Mouse (Mus musculus) hindbrain, embryonic 11.5 days (tissue): ENCODE measurements around the gene Lipe. TPM values are rescaled to one million over a fixed set of nuclear protein-coding genes. Genes with fewer than 3 reads are reported as not detected.

Source experiments
- ATAC-seq: fragments of 200-750 bp; cut with Nextera tagmentation; 2 replicates; pipeline ENCODE4 v1.8.0; 2017; ENCODE audit warnings: mild to moderate bottlenecking, moderate TSS enrichment, moderate library complexity; ENCODE audit not compliant: low FRiP score
- DNase-seq: peaks from one replicate; pipeline ENCODE4 v3.0.0-alpha.2; 2015; ENCODE audit warnings: low spot score
- H3K27ac ChIP-seq: fragments of 300-500 bp; sonication (generic); 2 replicates; pipeline ENCODE4 v1.5.1; 2014; ENCODE audit warnings: mild to moderate bottlenecking, low read depth, low read length
- H3K27me3 ChIP-seq: fragments of 300-500 bp; sonication (generic); 2 replicates; pipeline ENCODE4 v1.6.1; 2014; ENCODE audit warnings: mild to moderate bottlenecking, low read length, moderate library complexity, mixed read lengths; ENCODE audit not compliant: control insufficient read depth, insufficient read depth
- H3K36me3 ChIP-seq: fragments of 300-500 bp; sonication (generic); 2 replicates; pipeline ENCODE4 v1.6.1; 2014; ENCODE audit warnings: mild to moderate bottlenecking, low read length, moderate library complexity, mixed read lengths; ENCODE audit not compliant: control insufficient read depth, insufficient read depth
- H3K4me1 ChIP-seq: fragments of 300-500 bp; sonication (generic); replicated peaks from 2 replicates; pipeline ENCODE4 v1.6.1; 2014; ENCODE audit warnings: low read length, mixed read lengths; ENCODE audit not compliant: control insufficient read depth, insufficient read depth
- H3K4me2 ChIP-seq: fragments of 300-500 bp; sonication (generic); replicated peaks from 2 replicates; pipeline ENCODE4 v1.6.1; 2014; ENCODE audit warnings: mild to moderate bottlenecking, low read depth, low read length
- H3K4me3 ChIP-seq: fragments of 300-500 bp; sonication (generic); 2 replicates; pipeline ENCODE4 v1.5.1; 2014; ENCODE audit warnings: low read depth, low read length
- H3K9ac ChIP-seq: fragments of 300-500 bp; sonication (generic); 2 replicates; pipeline ENCODE4 v1.6.1; 2014; ENCODE audit warnings: low read depth, low read length
- H3K9me3 ChIP-seq: fragments of 300-500 bp; sonication (generic); 2 replicates; pipeline ENCODE4 v1.6.1; 2016; ENCODE audit warnings: low read length; ENCODE audit not compliant: control insufficient read depth
- WGBS: fragments of 180-500 bp; shearing (Covaris S2); extraction: QIAGEN DNeasy Blood & Tissue Kit; methylation state at CpG from one replicate; pipeline ENCODE4 v1.1.7; 2014; 5-methylcytosine and 5-hydroxymethylcytosine counted together
- polyA plus RNA-seq: library from polyadenylated mRNA; unstranded; fragments of >200 nt; fragmentation: Nextera tagmentation; extraction: Ambion mirVana; gene quantifications from 2 replicates; pipeline ENCODE4 v1.2.1, GENCODE M21; 2014

The Lipe gene
- 2.6 and 3.3 TPM in 2 replicates for polyA plus RNA-seq

DNA sequence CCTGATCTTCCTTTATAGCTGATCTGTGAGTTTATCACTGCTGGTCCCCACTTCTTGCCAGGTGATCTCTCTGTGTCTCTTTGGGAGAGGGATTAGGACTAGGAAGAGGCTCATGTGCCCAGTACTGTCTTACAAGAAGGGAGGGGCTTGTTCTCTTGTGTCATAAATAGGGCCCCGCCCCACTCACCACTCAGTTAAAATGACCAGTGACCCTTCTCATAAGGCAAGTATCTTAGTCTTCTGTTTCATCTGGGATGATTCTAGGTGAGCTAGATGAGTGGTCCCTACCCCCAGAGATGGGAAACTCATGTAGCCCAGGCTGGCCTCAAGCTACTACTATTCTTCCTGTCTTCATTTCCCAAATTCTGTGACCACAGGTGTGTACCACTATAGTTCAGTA, at the start of gene Lipe:
TSS of gene Lipe (minus strand) at position 101 of the 400 bp plus-strand sequence.
- no peaks in the 10 kb centered on the region for H3K9me3 ChIP-seq
- peaks cover 8% of the 10 kb centered on the region for H3K4me1 ChIP-seq
- no peak within 1 kb of the TSS for H3K4me3 ChIP-seq
- ATAC-seq: no peak
- H3K27ac ChIP-seq: no peak within 1 kb of the TSS
- no peaks in the 10 kb centered on the region for H3K36me3 ChIP-seq
- DNase-seq: no peak
- H3K4me2 ChIP-seq: no peak within 1 kb of the TSS
- WGBS: 100% methylated on average over 1 of the region's 1 CpGs
- H3K9ac ChIP-seq: no peak within 1 kb of the TSS
- H3K27me3 ChIP-seq: no peaks in the 10 kb centered on the region

DNA sequence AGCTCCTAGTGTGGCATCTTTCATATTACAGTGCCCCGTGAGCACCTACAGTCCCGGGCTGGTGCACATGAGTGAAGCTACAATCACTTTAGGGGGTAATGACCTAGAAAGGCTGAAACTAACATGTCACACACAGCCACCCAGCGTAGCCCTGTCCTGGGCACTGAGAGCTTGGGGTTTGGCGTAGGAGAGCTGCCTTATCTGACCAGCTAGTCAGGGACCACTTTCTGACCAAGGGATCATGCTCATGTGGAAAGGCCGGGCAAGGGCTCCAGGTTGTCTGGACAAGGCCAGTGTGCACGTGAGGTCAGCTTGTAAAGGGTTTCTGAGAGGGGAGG, 42.3 kb upstream of the Lipe start:
- H3K4me1 ChIP-seq: no peaks in the 10 kb centered on the region
- H3K9ac ChIP-seq: no peak overlapping the region
- no peak overlapping the region for H3K4me3 ChIP-seq
- H3K27me3 ChIP-seq: no peaks in the 10 kb centered on the region
- H3K27ac ChIP-seq: no peak overlapping the region
- no peak for DNase-seq
- H3K9me3 ChIP-seq: no peaks in the 10 kb centered on the region
- 87% methylated on average over 6 of the region's 6 CpGs for WGBS
- H3K4me2 ChIP-seq: no peak overlapping the region
- ATAC-seq: no peak
- no peaks in the 10 kb centered on the region for H3K36me3 ChIP-seq

- no peak overlapping the region for H3K4me2 ChIP-seq
- H3K27me3 ChIP-seq: no peaks in the 10 kb centered on the region
- no peaks in the 10 kb centered on the region for H3K4me1 ChIP-seq
- no peaks in the 10 kb centered on the region for H3K36me3 ChIP-seq
- ATAC-seq: no peak
- no peak overlapping the region for H3K27ac ChIP-seq
- no peaks in the 10 kb centered on the region for H3K9me3 ChIP-seq
- no peak for DNase-seq
- WGBS: 88% methylated on average over 9 of the region's 9 CpGs
- no peak overlapping the region for H3K9ac ChIP-seq
- H3K4me3 ChIP-seq: no peak overlapping the region
Observed at GRCm38 (mm10) chr7:25439978-25440815, 41.7 kb upstream of the Lipe start.

- no peak for ATAC-seq
- no peaks in the 10 kb centered on the region for H3K4me1 ChIP-seq
- H3K9me3 ChIP-seq: no peaks in the 10 kb centered on the region
- no peaks in the 10 kb centered on the region for H3K27me3 ChIP-seq
- WGBS: 92% methylated on average over 8 of the region's 8 CpGs
- H3K9ac ChIP-seq: no peak overlapping the region
- no peaks in the 10 kb centered on the region for H3K36me3 ChIP-seq
- H3K4me3 ChIP-seq: no peak overlapping the region
- no peak overlapping the region for H3K4me2 ChIP-seq
- no peak for DNase-seq
- H3K27ac ChIP-seq: no peak overlapping the region
Observed at GRCm38 (mm10) chr7:25439124-25439822, 40.8 kb upstream of the Lipe start.

GRCm38 (mm10) chr7:25436704-25437103, 38.2 kb upstream of the Lipe start:
- no peaks in the 10 kb centered on the region for H3K36me3 ChIP-seq
- H3K4me1 ChIP-seq: 0 out of 2 replicates have a peak, but pooled peaks cover 4% of the 10 kb centered on the region
- H3K9ac ChIP-seq: no peak overlapping the region
- no peak overlapping the region for H3K27ac ChIP-seq
- H3K27me3 ChIP-seq: no peaks in the 10 kb centered on the region
- DNase-seq: no peak
- no peak for ATAC-seq
- H3K4me3 ChIP-seq: no peak overlapping the region
- H3K4me2 ChIP-seq: no peak overlapping the region
- WGBS: 91% methylated on average over 2 of the region's 2 CpGs
- no peaks in the 10 kb centered on the region for H3K9me3 ChIP-seq

- no peak for ATAC-seq
- no peaks in the 10 kb centered on the region for H3K9me3 ChIP-seq
- H3K9ac ChIP-seq: no peak overlapping the region
- WGBS: 84% methylated on average over 6 of the region's 6 CpGs
- H3K27ac ChIP-seq: no peak overlapping the region
- no peak overlapping the region for H3K4me3 ChIP-seq
- 0 out of 2 replicates have a peak, but pooled peaks cover 4% of the 10 kb centered on the region for H3K4me1 ChIP-seq
- DNase-seq: no peak
- H3K36me3 ChIP-seq: no peaks in the 10 kb centered on the region
- no peaks in the 10 kb centered on the region for H3K27me3 ChIP-seq
- H3K4me2 ChIP-seq: no peak overlapping the region
Observed at GRCm38 (mm10) chr7:25436226-25436625, 37.7 kb upstream of the Lipe start.

- no peaks in the 10 kb centered on the region for H3K36me3 ChIP-seq
- no peak overlapping the region for H3K4me3 ChIP-seq
- ATAC-seq (no peak), DNase-seq (no peak)
- no peaks in the 10 kb centered on the region for H3K27me3 ChIP-seq
- no peaks in the 10 kb centered on the region for H3K9me3 ChIP-seq
- 0 out of 2 replicates have a peak, but pooled peaks cover 4% of the 10 kb centered on the region for H3K4me1 ChIP-seq
- no peak overlapping the region for H3K27ac ChIP-seq
- no peak overlapping the region for H3K4me2 ChIP-seq
- WGBS: 81% methylated on average over 2 of the region's 2 CpGs
- H3K9ac ChIP-seq: no peak overlapping the region
Observed at GRCm38 (mm10) chr7:25435546-25435851, 37.0 kb upstream of the Lipe start.

DNA sequence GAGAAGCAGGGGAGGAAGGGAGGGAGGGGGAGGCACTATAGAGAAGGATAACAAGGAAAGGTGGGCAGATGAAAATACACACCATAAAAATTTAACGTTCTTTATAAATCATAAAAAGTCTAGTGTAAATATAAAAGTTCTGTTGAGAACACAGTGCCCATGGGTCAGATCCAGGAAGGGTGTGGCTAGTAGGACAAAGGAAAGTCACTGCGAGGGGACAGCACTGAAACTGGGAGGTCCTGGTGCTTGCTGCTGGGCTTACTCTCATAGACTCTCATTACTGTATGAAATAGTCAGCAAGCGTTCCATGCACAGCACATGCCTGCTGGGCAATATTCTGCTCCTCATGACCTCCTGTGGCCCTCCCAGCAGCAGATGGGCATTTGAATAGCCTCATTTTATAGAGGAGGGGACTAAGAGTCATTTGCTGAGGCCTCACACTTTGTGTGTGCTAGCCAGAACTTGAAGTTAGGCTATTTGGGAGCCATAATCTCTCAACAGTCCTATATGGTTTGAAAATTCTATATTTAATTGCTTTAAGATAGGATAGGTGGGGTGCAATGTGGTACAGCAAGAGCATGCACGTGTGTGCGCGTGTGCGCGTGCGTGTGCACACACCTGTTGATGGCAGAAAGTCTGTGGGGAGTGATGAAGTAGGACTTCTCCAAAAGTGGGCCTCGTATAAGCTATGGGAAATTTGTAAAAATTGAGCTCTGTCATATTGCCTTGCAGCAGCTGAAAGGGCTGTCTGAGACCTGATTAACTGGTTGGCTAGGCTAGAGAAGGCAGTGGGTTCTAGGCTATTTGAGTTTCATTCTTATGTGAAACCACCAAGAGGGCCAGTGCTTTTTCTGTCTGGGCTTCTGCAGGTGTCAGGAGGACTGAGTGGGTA, 36.4 kb upstream of the Lipe start:
- Histone ChIP-seq H3K27ac (no peak overlapping the region), H3K9ac (no peak overlapping the region), H3K4me3 (no peak overlapping the region), H3K4me1 (0 out of 2 replicates have a peak, but pooled peaks cover 4% of the 10 kb centered on the region), H3K36me3 (no peaks in the 10 kb centered on the region), H3K9me3 (no peaks in the 10 kb centered on the region), H3K4me2 (no peak overlapping the region), H3K27me3 (no peaks in the 10 kb centered on the region)
- no peak for DNase-seq
- 90% methylated on average over 10 of the region's 10 CpGs for WGBS
- ATAC-seq: no peak
